Mouse (Mus musculus) ES-Bruce4 (cell line): ENCODE results near the gene Nceh1. TPM values are rescaled to one million over a fixed set of nuclear protein-coding genes. Genes with fewer than 3 reads are reported as not detected.

Source experiments
- H3K27ac ChIP-seq: 2 replicates; pipeline ENCODE4 v1.5.1; 2012; ENCODE audit warnings: low read length, inconsistent platforms; ENCODE audit not compliant: insufficient read depth
- H3K27me3 ChIP-seq: 2 replicates; pipeline ENCODE4 v1.6.1; 2012; ENCODE audit warnings: mild to moderate bottlenecking, low read length, inconsistent platforms; ENCODE audit not compliant: control insufficient read depth, poor library complexity, insufficient read depth, severe bottlenecking
- H3K36me3 ChIP-seq: 2 replicates; pipeline ENCODE4 v1.6.1; 2012; ENCODE audit warnings: inconsistent platforms, mild to moderate bottlenecking, low read length, moderate library complexity; ENCODE audit not compliant: control insufficient read depth, poor library complexity, insufficient read depth, severe bottlenecking
- H3K4me1 ChIP-seq: one replicate; pipeline ENCODE4 v1.8.1; 2011; ENCODE audit warnings: low read length; ENCODE audit not compliant: control insufficient read depth, insufficient read depth
- H3K4me3 ChIP-seq: 2 replicates; pipeline ENCODE4 v1.5.1; 2011; ENCODE audit warnings: low read depth, mild to moderate bottlenecking, low read length
- H3K9ac ChIP-seq: 2 replicates; pipeline ENCODE4 v1.6.1; 2012; ENCODE audit warnings: low read depth, mild to moderate bottlenecking, inconsistent platforms; ENCODE audit not compliant: poor library complexity, severe bottlenecking
- H3K9me3 ChIP-seq: replicated peaks from 2 replicates; pipeline ENCODE4 v1.6.1; 2012; ENCODE audit warnings: mild to moderate bottlenecking, low read length, inconsistent platforms; ENCODE audit not compliant: control insufficient read depth, poor library complexity, insufficient read depth, severe bottlenecking
- CTCF ChIP-seq: IDR thresholded peaks from one replicate; pipeline ENCODE4 v1.8.1; 2011; ENCODE audit warnings: low read depth, low read length
- EP300 ChIP-seq: IDR thresholded peaks from 2 replicates; pipeline ENCODE4 v1.6.1; 2011; ENCODE audit warnings: low read depth, low read length; ENCODE audit not compliant: insufficient read depth
- POLR2A ChIP-seq: IDR thresholded peaks from one replicate; pipeline ENCODE4 v1.8.1; 2011; ENCODE audit warnings: low read length; ENCODE audit not compliant: insufficient read depth
- polyA plus RNA-seq: library from polyadenylated mRNA; stranded (reverse); fragments of >200 nt; gene quantifications from 2 replicates; pipeline ENCODE4 v1.2.4, GENCODE M21; 2011; ENCODE audit warnings: low read depth; ENCODE audit not compliant: missing spikeins, insufficient read depth, insufficient read length

The Nceh1 gene
- polyA plus RNA-seq, 1 experiment = 12.9 TPM

- no peak for TF ChIP-seq EP300
- no peak for TF ChIP-seq CTCF
- no peak for TF ChIP-seq POLR2A
- H3K9me3 ChIP-seq = no peaks in the 10 kb centered on the region
- H3K4me1 ChIP-seq = no peaks in the 10 kb centered on the region
- H3K4me3 ChIP-seq = no peak overlapping the region
- H3K27ac ChIP-seq = no peak overlapping the region
- H3K36me3 ChIP-seq = no peaks in the 10 kb centered on the region
- no peaks in the 10 kb centered on the region for H3K27me3 ChIP-seq
- H3K9ac ChIP-seq = no peak overlapping the region
Observed at GRCm38 (mm10) chr3:27233361-27233760, 50.6 kb downstream of the Nceh1 start.

DNA sequence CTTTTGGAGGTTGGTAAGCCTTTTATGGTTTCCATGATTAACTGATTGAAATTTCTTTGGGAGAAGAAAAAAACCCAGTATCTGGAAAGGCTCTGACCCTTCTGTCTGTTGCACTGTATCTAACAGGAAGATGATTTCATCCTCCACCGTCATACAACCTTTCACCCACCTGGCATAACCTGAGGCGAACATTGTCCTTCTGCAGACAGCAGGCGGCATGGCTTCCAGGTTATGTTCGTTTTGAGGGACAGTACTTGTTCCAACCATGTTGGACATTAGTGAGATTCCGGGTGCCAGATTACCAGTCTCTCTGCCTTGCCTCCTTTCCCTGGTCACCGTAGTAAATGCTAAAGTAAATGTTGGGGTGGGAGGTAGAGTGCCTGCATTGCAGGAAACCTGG is 51.1 kb downstream of the Nceh1 start:
- H3K4me3 ChIP-seq = no peak overlapping the region
- no peak overlapping the region for H3K9ac ChIP-seq
- H3K27ac ChIP-seq = no peak overlapping the region
- H3K27me3 ChIP-seq = no peaks in the 10 kb centered on the region
- H3K9me3 ChIP-seq = no peaks in the 10 kb centered on the region
- H3K4me1 ChIP-seq = no peaks in the 10 kb centered on the region
- H3K36me3 ChIP-seq = no peaks in the 10 kb centered on the region
- TF ChIP-seq POLR2A = no peak
- no peak for TF ChIP-seq CTCF
- TF ChIP-seq EP300 = no peak

- H3K9ac ChIP-seq = no peak overlapping the region
- H3K9me3 ChIP-seq = no peaks in the 10 kb centered on the region
- TF ChIP-seq EP300 (no peak), CTCF (no peak), POLR2A (no peak)
- H3K27ac ChIP-seq = no peak overlapping the region
- H3K4me1 ChIP-seq = no peaks in the 10 kb centered on the region
- H3K36me3 ChIP-seq = no peaks in the 10 kb centered on the region
- H3K4me3 ChIP-seq = no peak overlapping the region
- no peaks in the 10 kb centered on the region for H3K27me3 ChIP-seq
Observed at GRCm38 (mm10) chr3:27234976-27235375, 52.2 kb downstream of the Nceh1 start.

GRCm38 (mm10) chr3:27237226-27237625 is 54.5 kb downstream of the Nceh1 start:
- Histone ChIP-seq H3K27me3 (no peaks in the 10 kb centered on the region), H3K4me3 (no peak overlapping the region), H3K4me1 (no peaks in the 10 kb centered on the region), H3K9me3 (no peaks in the 10 kb centered on the region), H3K36me3 (no peaks in the 10 kb centered on the region), H3K9ac (no peak overlapping the region), H3K27ac (no peak overlapping the region)
- TF ChIP-seq EP300 (no peak), POLR2A (no peak), CTCF (no peak)

DNA sequence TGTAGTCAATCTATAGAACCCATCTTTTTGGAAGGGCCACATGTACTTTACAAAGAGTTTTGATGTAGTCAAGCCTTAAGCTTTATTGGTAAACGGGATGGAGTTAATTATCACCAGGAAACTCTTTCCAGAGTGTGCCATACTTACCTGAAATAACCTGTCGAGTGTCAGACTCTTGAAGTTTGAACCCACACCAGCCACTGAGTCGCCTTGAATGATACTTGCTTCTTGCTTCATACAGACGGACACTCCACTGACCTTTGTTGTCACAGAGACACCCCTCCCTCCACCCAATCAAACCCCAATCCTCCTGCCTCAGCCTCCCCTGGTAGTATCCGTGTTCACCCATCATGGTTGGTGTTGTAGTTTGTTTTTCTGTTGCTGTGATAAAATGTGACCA is 55.8 kb downstream of the Nceh1 start:
- no peaks in the 10 kb centered on the region for H3K27me3 ChIP-seq
- H3K9me3 ChIP-seq = no peaks in the 10 kb centered on the region
- H3K4me1 ChIP-seq = no peaks in the 10 kb centered on the region
- no peak overlapping the region for H3K27ac ChIP-seq
- no peak overlapping the region for H3K4me3 ChIP-seq
- no peaks in the 10 kb centered on the region for H3K36me3 ChIP-seq
- no peak overlapping the region for H3K9ac ChIP-seq
- no peak for TF ChIP-seq CTCF
- TF ChIP-seq POLR2A = no peak
- no peak for TF ChIP-seq EP300

DNA sequence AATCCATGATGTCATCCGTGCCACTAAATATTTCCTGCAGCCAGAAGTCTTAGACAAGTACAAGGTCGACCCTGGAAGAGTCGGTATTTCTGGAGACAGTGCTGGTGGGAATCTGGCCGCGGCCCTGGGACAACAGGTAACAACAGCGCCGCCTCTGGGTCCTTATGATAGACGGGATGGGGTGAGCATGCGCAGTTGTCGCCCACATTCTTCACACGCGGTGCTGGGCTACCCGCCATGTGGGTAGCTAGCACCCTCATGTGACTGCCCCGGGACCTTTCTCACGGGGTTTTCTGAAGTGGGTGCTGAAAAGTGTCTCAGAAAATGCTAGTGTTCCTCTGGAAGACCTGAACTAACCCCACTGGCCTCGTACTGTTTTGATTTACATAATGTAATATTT is 56.8 kb downstream of the Nceh1 start:
- no peaks in the 10 kb centered on the region for H3K27me3 ChIP-seq
- H3K9me3 ChIP-seq = no peaks in the 10 kb centered on the region
- no peaks in the 10 kb centered on the region for H3K4me1 ChIP-seq
- no peaks in the 10 kb centered on the region for H3K36me3 ChIP-seq
- no peak overlapping the region for H3K27ac ChIP-seq
- H3K4me3 ChIP-seq = no peak overlapping the region
- H3K9ac ChIP-seq = no peak overlapping the region
- TF ChIP-seq EP300 (no peak), CTCF (peak; percentile 2), POLR2A (no peak)
